ENCODE assay signal across 13 mouse cellular contexts in genomic region chr12:109112354-109112995, GRCm38 (mm10). TPM values are rescaled to one million over a fixed set of nuclear protein-coding genes. Genes with fewer than 3 reads are reported as not detected.
A peak's percentile ranks its signal among the peaks of the same experiment; 100 is the strongest.
DNase-seq lines count a peak whose midpoint lies in the region; ATAC-seq and TF ChIP-seq lines count a peak whose summit lies in the region.
"Had no signal": no experiment of that assay in that cellular context is flagged by ENCODE, and none has a peak within 500 bp of the region (broad histone marks: within the 10 kb centered on the region; RNA-seq: fewer than 3 reads in every experiment).

No protein-coding gene starts in this region.

- no peaks in the 10 kb centered on the region for H3K9me3 ChIP-seq in intestine, embryonic 14.5 days (ENCODE audit: control insufficient read depth, low read length)
- no peaks in the 10 kb centered on the region for H3K9me3 ChIP-seq in intestine, postnatal 0 days (ENCODE audit: control insufficient read depth)
- no peaks in the 10 kb centered on the region for H3K9me3 ChIP-seq in embryonic facial prominence, embryonic 14.5 days (ENCODE audit: control insufficient read depth, low read length)
- no peaks in the 10 kb centered on the region for H3K9me3 ChIP-seq in kidney, embryonic 16.5 days (ENCODE audit: low read length)

- H3K27me3 ChIP-seq in intestine, embryonic 14.5 days (replicated peaks; ENCODE audit: control insufficient read depth, insufficient read depth, low read length), result no peaks in the 10 kb centered on the region
- no peaks in the 10 kb centered on the region for H3K27me3 ChIP-seq in intestine, postnatal 0 days (replicated peaks; ENCODE audit: control insufficient read depth, insufficient read depth, low read length)
- no peaks in the 10 kb centered on the region for H3K27me3 ChIP-seq in embryonic facial prominence, embryonic 14.5 days (replicated peaks; ENCODE audit: control insufficient read depth, insufficient read depth, low read length)
- no peaks in the 10 kb centered on the region for H3K27me3 ChIP-seq in kidney, embryonic 16.5 days (ENCODE audit: insufficient read depth, low read length)

- 64% methylated on average over 9 of the region's 9 CpGs for WGBS in intestine, embryonic 14.5 days
- 75% methylated on average over 9 of the region's 9 CpGs for WGBS in intestine, postnatal 0 days
- WGBS in embryonic facial prominence, embryonic 14.5 days, result 43% methylated on average over 9 of the region's 9 CpGs
- WGBS in kidney, embryonic 16.5 days, result 35% methylated on average over 9 of the region's 9 CpGs

- H3K9ac ChIP-seq in intestine, embryonic 14.5 days (ENCODE audit: low read length), result no peak overlapping the region
- H3K9ac ChIP-seq in intestine, postnatal 0 days (ENCODE audit: low read depth, low read length), result no peak overlapping the region
- H3K9ac ChIP-seq in embryonic facial prominence, embryonic 14.5 days (ENCODE audit: low read depth, low read length), result 0 out of 2 replicates have a peak overlapping the region, but pooled peaks have one; percentile 14
- no peak overlapping the region for H3K9ac ChIP-seq in kidney, embryonic 16.5 days (replicated peaks; ENCODE audit: low read length)

- no peak overlapping the region for H3K27ac ChIP-seq in intestine, embryonic 14.5 days (ENCODE audit: low read depth)
- H3K27ac ChIP-seq in intestine, postnatal 0 days (ENCODE audit: low read depth, low read length), result no peak overlapping the region
- H3K27ac ChIP-seq in embryonic facial prominence, embryonic 14.5 days (replicated peaks; ENCODE audit: low read depth, low read length), result no peak overlapping the region; the same call in 1 of the 2 replicates
- peak overlapping the region; percentile 45 for H3K27ac ChIP-seq in kidney, embryonic 16.5 days (ENCODE audit: low read length)
- H3K27ac ChIP-seq: layer of hippocampus, adult 2 months had no signal

- no peak for TF ChIP-seq CTCF in intestine, postnatal 0 days (IDR thresholded peaks at IDR 0.05; ENCODE audit: low read depth)

- H3K4me3 ChIP-seq in intestine, embryonic 14.5 days (ENCODE audit: low read depth, low read length), result no peak overlapping the region
- no peak overlapping the region for H3K4me3 ChIP-seq in intestine, postnatal 0 days (ENCODE audit: low read depth, low read length)
- H3K4me3 ChIP-seq in embryonic facial prominence, embryonic 14.5 days (ENCODE audit: low read depth, low read length), result no peak overlapping the region
- no peak overlapping the region for H3K4me3 ChIP-seq in kidney, embryonic 16.5 days (ENCODE audit: low read length)
- H3K4me3 ChIP-seq: layer of hippocampus, adult 2 months had no signal

- H3K36me3 ChIP-seq in intestine, embryonic 14.5 days (ENCODE audit: control insufficient read depth, insufficient read depth, low read length), result no peaks in the 10 kb centered on the region
- H3K36me3 ChIP-seq in intestine, postnatal 0 days (ENCODE audit: control insufficient read depth, insufficient read depth), result no peaks in the 10 kb centered on the region
- H3K36me3 ChIP-seq in embryonic facial prominence, embryonic 14.5 days (ENCODE audit: control insufficient read depth, insufficient read depth, low read length), result no peaks in the 10 kb centered on the region
- H3K36me3 ChIP-seq in kidney, embryonic 16.5 days (ENCODE audit: insufficient read depth, low read length), result no peaks in the 10 kb centered on the region

- peaks cover 5% of the 10 kb centered on the region; the same call in 1 of the 2 replicates for H3K4me1 ChIP-seq in intestine, embryonic 14.5 days (replicated peaks; ENCODE audit: control insufficient read depth, insufficient read depth, low read length)
- no peaks in the 10 kb centered on the region for H3K4me1 ChIP-seq in intestine, postnatal 0 days (replicated peaks; ENCODE audit: control insufficient read depth, insufficient read depth, low read length)
- peaks cover 17% of the 10 kb centered on the region for H3K4me1 ChIP-seq in embryonic facial prominence, embryonic 14.5 days (ENCODE audit: control insufficient read depth, insufficient read depth, low read length)
- H3K4me1 ChIP-seq in kidney, embryonic 16.5 days (ENCODE audit: insufficient read depth, low read length), result no peaks in the 10 kb centered on the region

- ATAC-seq in intestine, embryonic 14.5 days (replicated peaks; ENCODE audit: low FRiP score, low TSS enrichment, low read depth), result 0 out of 2 replicates have a peak, but pooled peaks have one; percentile 27
- no peak for ATAC-seq in intestine, postnatal 0 days
- peak; percentile 47; the same call in 1 of the 2 replicates for ATAC-seq in embryonic facial prominence, embryonic 14.5 days (ENCODE audit: low read depth)
- peak; percentile 85 for ATAC-seq in kidney, embryonic 16.5 days (ENCODE audit: low FRiP score, low TSS enrichment)
- ATAC-seq: lung, postnatal 0 days had no signal

- no peak overlapping the region for H3K4me2 ChIP-seq in intestine, embryonic 14.5 days (ENCODE audit: low read length)
- H3K4me2 ChIP-seq in intestine, postnatal 0 days (replicated peaks; ENCODE audit: low read depth), result no peak overlapping the region
- no peak overlapping the region; the same call in 1 of the 2 replicates for H3K4me2 ChIP-seq in embryonic facial prominence, embryonic 14.5 days (ENCODE audit: low read depth, low read length)
- H3K4me2 ChIP-seq in kidney, embryonic 16.5 days (replicated peaks; ENCODE audit: low read depth, low read length), result no peak overlapping the region

- no peak for DNase-seq in intestine, embryonic 14.5 days (ENCODE audit: low spot score)
- peak; percentile 15 for DNase-seq in MN1 (ENCODE audit: low spot score)
- peak; percentile 52 for DNase-seq in embryonic facial prominence, embryonic 14.5 days (ENCODE audit: low spot score)
- DNase-seq in urinary bladder, postnatal 14 days (ENCODE audit: low spot score), result no peak
- DNase-seq in natural killer cell, adult 2 months (ENCODE audit: low spot score in 2 of 2), result no peak
- no peak for DNase-seq in right cerebral cortex, postnatal 36 days (ENCODE audit: low spot score in 2 of 2)
- DNase-seq: adrenal gland, adult 8-10 months; gastrocnemius, postnatal 36 days; heart, postnatal 14 days had no signal

RNA-seq across cellular contexts. Expression of gene Begain, which starts 44.5 kb away (rescaled TPM):
- polyA plus RNA-seq in intestine, embryonic 14.5 days (2014; fragmentation: Nextera tagmentation; extraction: Ambion mirVana), result 9.9 and 10.3 TPM in 2 replicates
- polyA plus RNA-seq in intestine, postnatal 0 days (2015; fragmentation: Nextera tagmentation; extraction: Ambion mirVana), result 1.6 and 1.8 TPM in 2 replicates
- 15.7 and 18.6 TPM in 2 replicates for polyA plus RNA-seq in embryonic facial prominence, embryonic 14.5 days (2014; fragmentation: Nextera tagmentation; extraction: Ambion mirVana)
- polyA plus RNA-seq in kidney, embryonic 16.5 days (2015; fragmentation: Nextera tagmentation; extraction: Ambion mirVana), result 3.4 and 3.7 TPM in 2 replicates

Comparison
In these comparisons a context has a peak if more than half of its experiments do, and no peak if none do; other contexts are left out.
1. DNase-seq: peak in MN1 (single experiment) and embryonic facial prominence, embryonic 14.5 days (single experiment); none in intestine, embryonic 14.5 days (single experiment), urinary bladder, postnatal 14 days (single experiment), natural killer cell, adult 2 months (0 of 2) and right cerebral cortex, postnatal 36 days (0 of 2).